Mouse (Mus musculus) spleen, adult 12 weeks (tissue): ENCODE results near the gene Nmt1.

Experiments used
- DNase-seq: peaks from one replicate; pipeline ENCODE4 v3.0.0; 2022; ENCODE audit warnings: low spot score

Gene Nmt1

DNA sequence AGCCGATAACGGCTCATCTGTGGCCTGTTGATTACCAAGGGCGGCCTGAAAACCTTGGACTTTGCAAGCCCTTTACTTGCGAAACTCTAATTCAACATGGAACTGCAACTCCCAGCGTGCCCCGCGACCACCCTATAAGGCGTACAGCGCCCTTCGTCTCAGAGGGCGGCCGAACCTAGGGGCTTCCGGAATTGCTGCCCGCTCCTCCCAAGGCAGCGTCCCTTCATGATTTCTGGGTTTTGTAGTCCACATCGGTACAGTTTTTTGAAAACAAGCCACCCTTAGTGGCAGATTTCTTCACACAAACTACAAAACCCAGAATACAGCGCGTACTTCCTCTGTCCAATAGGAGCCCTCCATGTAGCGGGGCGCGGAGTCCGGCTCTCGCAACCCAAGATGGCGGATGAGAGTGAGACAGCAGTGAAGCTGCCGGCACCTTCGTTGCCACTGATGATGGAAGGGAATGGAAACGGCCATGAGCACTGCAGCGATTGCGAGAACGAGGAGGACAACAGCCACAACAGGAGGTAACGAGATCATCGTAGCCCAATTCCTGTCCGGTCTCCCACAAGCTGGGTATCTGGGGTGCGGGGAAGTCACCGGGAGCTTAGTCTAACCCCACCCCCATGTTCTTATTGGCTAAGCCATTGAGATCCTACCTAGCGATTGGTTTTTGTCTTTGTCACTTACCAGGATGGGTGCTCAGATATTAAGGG, at the start of gene Nmt1, which contains the start of gene Dcakd:
Gene Nmt1 (plus strand): TSS at position 15 of the 716 bp plus-strand sequence.
Gene Dcakd (minus strand): TSS at position 158 of the 716 bp plus-strand sequence.
- DNase-seq = peak; percentile 91

DNA sequence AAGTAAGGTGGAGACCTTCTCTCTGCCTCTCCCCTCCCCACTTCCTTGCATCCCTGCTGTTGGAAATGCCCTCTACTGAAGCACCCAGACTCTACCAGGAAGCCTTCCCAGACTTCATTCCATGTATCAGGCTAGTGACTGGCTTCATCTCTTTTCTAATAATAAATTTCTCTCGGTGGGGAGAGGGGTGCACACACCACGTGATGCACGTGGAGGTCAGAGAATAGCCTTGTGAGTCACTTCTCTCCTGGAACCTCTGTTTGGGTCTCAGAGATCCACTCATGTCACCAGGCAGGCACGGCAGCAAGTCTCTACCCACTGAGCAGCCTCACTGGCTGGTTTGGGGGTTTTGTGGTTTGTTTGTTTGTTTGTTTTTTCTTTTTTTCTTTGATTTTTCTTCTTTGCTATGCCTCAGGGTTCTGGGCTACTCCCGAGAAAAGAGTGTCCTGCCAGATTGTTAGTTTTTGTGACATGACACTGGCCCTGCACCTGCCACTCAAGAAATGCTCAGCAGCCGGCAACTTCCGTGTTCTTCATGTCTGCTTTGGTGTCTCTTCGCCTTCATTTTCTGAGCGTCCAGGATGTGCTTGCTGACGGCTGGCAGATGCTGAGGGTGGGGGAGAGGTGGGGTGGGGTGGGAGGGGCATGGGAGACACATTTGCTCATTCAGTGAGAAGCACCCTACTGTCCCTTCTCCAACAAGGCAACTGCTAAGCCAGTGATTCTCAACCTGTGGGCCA, 46.7 kb upstream of the Nmt1 start:
- no peak for DNase-seq

DNA sequence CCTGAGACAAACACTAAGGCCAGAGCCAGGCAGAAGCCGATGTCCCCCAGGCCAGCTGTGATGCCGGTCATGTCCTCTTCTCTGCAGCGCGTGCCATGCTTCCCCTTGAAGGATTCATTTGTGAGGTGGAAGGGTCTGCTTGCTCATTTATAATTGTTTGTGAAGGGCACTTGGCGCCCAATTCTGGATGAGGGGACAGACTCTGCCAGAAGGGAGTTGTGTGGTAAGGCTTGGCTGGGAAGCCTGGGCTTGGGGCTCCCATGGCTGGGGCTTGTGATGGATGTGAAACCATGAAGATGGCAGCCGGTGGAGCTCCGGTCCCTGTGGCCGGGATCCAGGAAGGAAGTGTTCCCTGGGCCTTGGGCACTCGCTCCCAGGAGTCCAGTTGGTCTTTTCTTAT, 43.9 kb upstream of the Nmt1 start:
- no peak for DNase-seq

DNA sequence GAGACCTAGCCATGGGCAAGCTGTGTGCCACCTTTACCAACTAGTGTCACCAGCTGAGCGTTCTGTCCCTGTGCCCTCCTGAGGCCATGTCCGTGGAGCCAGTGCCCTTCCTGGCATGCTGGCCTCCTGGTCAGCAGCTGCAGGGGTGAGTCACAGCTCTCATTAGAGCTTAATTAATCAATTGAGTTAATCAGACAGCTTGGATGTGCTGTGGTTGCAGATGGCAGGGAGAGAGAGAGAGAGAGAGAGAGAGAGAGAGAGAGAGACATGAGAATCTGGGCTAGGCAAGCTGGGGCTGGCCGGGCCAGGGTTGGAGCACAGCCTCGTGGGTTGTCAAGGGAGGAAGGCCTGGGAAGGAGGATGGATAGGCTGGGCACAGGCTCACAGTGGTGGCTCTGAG, 43.4 kb upstream of the Nmt1 start:
- no peak for DNase-seq

DNA sequence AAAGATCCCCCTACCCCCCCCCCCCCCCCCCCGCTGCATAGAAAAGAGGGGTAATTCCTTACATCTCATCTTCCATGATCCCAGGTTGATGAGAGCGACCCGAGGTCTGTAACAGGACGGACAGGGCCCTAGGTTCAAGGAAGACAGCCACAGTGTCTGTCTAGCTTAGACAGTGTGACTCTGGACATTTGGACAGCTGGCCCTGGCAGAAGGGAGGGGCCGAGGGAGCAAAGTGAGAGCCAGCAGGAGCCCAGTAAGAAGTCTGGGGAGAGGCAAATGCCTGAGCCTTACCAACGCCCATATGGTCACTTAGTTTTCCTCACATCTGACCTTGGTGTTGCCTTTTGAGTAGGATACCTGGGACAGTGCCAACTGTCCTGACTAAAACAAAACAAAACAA, 42.8 kb upstream of the Nmt1 start:
- DNase-seq = no peak

DNA sequence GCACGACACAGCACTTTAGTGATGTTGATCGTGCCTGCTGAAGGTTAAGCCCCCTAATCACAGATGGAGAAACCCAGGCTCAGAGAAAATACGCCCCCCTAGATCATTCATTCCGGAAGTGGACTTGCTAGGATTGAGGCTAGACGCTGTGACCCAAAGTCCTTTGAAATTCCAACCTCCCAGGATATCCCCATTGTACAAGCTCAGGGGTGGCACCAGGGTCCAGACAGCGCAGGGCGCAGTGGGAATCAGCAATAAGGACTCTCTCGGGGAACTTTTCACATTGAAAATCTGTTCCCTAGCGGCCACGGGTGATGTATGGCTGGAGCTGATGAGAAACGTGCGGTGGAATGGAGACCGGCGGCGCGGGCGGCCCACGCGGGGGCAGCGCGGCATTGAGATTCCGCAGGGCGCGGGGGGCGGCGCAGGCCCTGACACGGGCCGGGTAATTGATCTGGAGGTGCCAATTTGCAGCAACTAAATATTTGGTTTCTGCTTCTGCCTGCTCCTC, 38.3 kb upstream of the Nmt1 start:
- no peak for DNase-seq

DNA sequence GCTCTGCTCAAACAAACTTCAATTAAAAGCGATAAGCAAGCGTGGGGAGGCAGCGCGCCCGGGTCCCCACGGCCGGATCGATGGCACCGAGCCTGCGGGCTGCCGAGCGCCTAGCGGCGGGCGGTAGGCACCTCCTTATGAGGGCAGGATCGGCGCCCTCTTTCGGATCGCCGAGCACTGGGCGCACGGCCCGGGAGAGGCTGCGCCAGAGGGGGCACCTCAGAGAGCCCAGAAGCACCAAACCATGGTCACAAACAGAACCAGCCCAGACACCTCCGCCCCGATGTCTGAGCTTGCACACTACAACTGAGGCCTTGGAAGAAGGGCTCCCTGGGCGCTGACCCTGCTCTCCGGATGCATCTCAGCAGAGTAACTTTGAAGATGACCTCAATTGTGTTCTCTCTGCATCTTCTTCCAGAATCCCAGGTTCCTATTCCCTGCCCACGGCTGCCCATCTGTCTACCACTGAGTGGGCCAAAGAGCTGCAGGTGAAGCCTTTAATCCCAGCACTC, 37.8 kb upstream of the Nmt1 start:
- DNase-seq = no peak

DNA sequence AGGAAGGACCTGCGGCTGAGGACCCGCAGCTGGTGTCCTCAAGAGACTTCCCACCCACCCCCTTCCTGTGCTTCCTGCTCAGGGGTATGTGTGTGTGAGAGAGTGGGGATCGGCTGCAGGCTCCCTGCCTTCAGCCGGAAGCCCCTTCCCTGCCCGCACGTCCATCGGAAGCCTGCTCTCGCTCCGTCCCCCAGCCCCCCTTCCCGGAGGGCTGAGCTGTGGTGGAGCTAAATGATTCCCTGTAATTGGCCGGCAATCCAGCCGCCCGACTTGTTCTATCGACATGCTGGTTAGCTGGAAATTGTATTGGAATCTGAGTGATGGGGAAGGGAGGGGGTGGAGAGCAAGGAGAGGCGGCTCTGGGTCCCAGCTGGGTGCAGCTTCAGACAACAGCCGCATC, 36.3 kb upstream of the Nmt1 start:
- DNase-seq = no peak

DNA sequence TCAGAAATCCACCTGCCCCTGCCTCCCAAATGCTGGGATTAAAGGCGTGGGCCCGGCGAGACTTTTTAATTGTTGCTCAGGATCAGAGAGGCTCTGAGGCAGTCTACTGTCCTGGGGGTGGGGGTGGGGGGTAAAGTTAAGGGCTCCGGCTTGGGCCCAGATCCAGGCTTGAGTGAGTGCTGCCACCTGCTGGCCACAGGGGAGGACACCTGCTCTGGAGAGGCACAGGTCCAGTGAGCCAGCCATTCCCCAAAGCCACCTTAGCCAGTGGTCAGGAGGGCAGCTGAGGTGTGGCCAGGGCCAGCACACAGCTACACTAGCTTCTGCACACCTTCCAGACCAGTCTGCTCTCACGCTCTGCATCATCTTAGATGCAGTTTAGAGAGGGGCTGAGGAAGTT, 35.0 kb upstream of the Nmt1 start:
- DNase-seq = peak; percentile 47

DNA sequence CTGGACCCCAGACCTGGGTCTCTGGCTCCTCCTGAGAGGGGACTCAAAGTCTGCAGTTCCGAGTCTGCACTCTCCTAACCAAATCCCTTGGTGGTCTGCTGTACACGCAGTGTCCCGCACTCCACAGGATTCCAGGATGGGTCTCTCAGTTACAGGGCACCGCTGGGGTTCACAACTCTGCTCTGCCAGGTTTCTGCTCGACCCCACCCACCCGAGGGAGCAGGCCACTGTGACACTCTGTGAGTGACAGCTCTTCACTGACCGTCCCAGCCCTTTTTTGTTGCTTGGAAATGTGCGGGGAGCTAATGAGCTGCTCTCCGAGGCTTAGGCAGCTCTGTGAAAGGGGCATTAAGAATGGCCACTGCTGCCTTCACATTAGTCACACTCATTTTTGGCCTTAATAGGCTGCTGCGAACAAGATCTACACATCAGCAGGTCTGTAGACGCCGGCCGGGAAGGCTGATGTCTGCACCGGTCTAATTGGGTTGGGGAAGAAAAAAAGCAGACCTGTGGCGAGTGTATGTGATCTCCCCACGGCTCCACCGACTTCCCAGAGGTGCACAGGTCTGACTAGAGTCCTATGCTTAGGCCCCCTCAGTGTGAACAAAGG, 34.5 kb upstream of the Nmt1 start:
- no peak for DNase-seq

DNA sequence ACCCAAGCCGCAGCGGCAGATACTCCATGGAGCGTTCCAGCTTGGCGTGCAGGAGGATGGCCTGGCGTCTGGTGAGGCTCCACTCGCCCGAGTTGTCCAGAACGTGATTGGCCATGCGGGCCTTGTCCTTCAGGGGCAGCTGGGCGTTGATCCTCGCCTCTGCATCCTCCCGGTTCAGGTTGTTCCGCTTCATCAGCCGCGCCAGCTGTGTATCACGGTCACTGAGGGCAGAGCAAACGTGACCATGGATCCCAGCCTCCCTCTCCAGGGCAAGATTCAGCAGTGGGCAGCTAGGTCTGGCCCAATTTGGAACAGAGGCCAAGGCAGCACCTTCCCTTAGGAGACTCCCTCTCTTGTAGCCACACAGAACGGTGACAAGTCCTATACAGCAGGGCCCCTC, 33.0 kb upstream of the Nmt1 start:
- no peak for DNase-seq

DNA sequence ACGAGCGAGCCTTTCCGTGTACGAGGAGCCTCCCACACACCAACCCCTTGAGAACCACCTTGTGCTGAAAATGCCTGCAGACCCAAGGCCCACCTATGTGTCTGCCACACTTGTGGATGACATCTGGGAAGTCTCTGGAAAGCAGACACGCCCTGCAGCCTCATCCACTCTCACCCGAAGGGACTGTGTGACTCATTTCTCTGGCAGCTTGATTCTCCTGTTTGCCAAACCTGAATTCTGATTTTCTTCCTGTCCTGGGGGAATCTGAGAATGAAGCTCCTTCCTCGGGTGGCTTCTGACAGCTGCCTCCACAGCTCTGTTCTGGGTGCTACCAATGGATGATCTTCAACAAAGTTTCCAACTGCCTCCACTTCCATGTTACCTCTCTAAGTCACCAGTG, 31.6 kb upstream of the Nmt1 start:
- no peak for DNase-seq

DNA sequence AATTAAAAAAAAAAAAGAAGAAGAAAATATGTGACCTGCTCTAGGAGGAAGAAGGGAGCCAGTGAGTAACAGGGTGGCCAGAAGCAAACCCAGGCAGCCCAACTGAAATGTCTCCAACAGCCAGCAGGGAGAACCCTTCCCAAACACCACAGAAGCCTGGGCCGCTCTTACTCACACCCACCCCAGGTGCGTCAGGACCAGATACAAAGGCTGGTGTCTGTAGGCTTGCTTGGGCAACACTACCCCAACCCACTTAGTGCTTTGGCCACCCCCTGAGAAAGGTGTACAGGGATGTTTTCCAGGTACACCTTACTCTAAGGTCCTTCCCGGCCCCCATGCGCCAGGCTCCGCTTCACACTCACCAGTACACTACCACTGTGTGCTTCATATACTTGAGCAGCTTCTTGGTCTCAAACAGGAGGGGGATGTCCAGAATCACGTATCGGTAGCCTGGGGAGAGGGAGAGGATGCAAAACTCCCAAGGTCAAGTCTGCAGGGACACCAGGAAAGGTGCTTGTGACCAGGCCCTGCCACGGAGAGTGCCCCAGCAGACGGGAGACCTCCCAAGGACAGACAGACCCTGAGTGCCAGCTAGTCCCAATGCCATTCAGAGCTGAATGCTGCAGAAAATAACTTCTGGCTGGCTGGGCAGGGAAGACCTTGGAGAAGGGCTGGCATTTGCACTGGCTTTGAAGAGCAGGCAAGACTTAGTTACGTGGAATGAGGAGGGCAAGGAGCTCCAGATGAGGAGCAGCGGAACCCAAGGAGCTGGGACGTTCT, 30.8 kb upstream of the Nmt1 start:
- no peak for DNase-seq

DNA sequence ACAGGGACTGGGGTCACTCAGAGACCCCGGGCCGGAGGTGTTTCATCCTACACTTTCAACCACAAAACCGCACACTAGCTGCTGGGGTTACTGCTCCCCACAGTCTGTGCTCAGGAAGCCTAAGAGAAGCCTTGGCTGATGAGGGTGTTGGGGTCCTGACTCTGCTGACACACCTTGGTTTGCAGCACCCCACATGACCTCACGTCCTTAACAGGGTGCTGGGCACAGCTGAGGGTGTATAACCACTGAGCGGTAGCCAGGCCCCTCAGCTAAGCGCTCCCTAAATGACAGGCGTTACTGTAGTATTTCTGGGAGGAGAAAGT, 29.8 kb upstream of the Nmt1 start:
- no peak for DNase-seq

DNA sequence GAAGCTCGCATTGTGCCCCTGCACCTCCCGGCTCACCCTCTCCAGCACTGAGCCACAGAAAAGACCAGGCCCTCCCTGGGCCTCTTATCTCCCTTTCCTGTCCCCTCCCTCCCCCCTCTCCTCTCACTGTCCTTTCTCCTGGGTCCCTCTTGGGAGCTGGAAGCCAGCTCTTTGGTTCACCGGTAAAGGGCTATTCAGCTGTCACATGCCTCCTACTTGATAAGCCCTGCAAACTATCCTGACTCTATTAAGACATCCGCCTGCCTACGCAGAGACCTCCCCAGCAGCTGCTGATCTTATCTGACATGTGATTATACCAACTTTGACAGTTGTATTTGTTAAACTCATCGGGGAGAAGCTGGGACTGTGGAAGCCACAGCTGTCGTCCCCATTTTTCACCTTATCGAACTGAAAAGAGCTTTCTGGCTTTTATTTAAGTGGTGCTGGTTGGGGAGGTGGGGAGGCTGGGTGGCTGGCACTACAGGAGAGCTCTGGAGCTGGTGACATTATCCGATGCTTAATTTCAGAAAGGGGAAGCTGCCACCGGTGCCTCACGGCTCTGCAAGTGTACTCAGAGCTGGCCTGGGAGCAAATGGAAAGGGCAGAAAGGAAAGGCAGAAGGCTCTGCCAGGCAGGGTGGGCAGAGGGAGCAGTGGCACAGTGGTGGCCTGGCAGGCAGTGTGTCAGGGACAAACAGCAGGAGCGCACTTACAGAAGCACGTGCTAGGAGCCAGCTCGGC, 29.2 kb upstream of the Nmt1 start:
- no peak for DNase-seq

DNA sequence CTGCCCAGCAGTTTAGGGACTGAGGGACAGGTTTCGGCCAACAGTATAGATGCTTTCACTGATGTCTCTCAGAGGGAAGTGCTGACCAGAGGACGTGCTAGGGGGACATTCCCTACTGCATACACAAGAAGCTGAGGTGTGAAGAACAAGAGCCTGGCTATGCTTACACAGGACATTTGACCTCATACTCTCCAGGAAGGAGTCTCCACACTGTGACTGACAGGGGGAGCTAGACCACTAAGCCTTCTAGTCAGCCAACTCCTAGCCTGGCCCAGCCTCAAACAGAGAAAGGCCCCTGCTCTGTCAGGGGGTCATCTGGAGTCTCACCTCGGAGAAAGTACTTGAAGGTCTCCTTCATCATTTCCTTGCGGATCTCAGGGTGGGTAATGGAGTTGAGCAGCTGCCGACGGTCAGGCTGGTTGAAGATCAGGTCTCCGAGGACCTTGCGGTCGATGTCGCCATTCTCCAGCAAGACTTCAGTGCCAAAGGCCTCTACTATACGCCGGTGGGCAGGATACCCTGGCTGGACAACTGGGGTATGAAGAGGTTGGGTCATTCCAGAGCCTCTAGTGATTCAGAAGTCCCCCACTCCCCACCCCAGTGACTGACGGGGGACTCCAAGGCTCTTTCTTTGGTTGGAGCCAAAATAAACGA, 28.5 kb upstream of the Nmt1 start:
- DNase-seq = no peak

DNA sequence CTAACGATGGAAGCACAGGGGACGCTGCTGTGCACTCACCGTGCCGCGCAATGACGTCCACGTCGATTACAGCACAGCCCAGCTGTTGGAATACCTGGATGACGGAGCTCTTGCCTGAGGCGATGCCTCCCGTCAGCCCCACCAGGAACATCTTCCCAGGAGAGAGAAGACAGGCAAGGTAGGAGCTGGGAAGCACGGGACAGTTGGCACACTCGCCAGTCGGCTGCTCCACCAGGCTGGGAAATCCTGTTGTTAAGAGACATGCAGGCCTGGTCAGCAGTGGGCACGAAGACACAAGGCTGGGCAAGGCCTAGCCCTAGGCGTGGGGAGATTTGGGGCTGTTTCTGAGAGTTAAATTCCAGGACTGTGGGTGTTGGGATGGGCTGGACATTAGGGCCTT, 27.9 kb upstream of the Nmt1 start:
- DNase-seq = no peak

DNA sequence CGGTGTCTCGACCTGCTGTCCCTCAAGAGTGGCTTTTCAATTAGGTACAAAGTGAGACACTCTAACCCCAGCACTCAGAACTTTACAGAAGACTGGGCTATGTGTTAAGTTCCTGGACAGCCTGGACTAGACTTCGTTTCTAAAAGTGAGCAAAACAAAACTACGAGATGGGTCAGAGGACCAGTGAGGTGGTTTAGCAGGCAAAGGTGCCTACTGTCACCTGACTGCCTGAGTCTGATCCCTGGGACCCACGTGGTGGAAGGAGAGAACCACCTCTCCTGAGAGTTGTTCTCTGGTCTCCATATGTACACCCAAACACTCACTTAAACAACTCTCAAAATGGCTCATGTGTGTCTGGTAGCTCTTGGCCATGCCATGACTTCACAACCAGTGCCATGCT, 26.9 kb upstream of the Nmt1 start:
- DNase-seq = no peak

DNA sequence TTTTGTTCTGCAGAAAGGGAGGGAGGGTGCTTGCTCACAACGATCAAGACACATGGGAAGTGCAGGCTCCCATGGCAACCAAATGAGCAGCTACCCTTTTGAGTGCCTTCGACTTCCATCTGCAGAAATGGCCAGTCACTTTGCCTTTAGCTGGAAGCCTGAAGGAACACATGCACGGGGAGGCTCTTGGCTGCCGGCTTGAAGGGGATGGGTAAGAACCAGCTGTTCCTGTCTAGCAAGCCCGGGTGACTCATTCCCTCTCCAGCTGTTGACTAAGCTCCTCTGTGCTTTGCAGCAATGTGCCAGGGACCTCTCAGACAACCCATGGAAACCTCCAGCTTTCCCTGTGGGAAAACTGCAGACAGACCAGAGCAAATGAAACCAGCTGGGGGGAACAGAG, 24.8 kb upstream of the Nmt1 start:
- DNase-seq = no peak

DNA sequence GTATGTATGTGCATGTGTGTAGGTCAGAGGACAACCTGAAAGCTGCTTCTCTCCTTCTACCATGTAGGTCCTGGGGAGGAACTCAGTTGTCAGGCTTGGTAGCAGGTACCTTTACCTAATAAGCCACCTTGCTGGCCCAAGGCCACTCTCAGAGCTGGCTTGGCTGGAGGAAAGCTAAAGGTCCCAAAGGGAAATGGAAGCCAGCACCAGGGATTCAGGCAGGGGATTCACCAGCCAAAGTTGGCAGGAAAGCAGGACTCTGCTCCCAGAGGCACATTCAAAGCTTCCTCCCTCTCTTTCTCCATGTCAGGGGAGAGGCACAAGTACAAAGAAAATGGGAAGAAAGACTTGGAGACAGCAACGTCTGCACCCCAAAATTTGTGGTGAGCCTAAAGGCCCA, 23.1 kb upstream of the Nmt1 start:
- no peak for DNase-seq
